Mouse (Mus musculus) lung, postnatal 0 days (tissue): ENCODE data around the gene Dysf. TPM values are rescaled to one million over a fixed set of nuclear protein-coding genes. Genes with fewer than 3 reads are reported as not detected.
"Not testable (repeated sequence)": the region's sequence is repeated elsewhere in the genome, so short reads cannot be mapped to it uniquely, and the experiment has no call there.

Source experiments
- ATAC-seq: fragments of 200-750 bp; cut with Nextera tagmentation; 2 replicates; pipeline ENCODE4 v1.8.0; 2017; ENCODE audit warnings: moderate library complexity
- DNase-seq: peaks from one replicate; pipeline ENCODE4 v3.0.0-alpha.2; 2016; ENCODE audit warnings: low spot score
- H3K27ac ChIP-seq: fragments of 300-500 bp; sonication (generic); 2 replicates; pipeline ENCODE4 v1.5.1; 2014; ENCODE audit warnings: antibody characterized with exemption, mild to moderate bottlenecking, low read length, mixed read lengths
- H3K27me3 ChIP-seq: fragments of 300-500 bp; sonication (generic); replicated peaks from 2 replicates; pipeline ENCODE4 v1.6.1; 2014; ENCODE audit warnings: low read length, mixed read lengths; ENCODE audit not compliant: insufficient read depth
- H3K36me3 ChIP-seq: fragments of 300-500 bp; sonication (generic); 2 replicates; pipeline ENCODE4 v1.6.1; 2014; ENCODE audit warnings: low read length, mixed read lengths; ENCODE audit not compliant: insufficient read depth
- H3K4me1 ChIP-seq: fragments of 300-500 bp; sonication (generic); 2 replicates; pipeline ENCODE4 v1.6.1; 2014; ENCODE audit warnings: antibody characterized with exemption, low read depth, low read length, mixed read lengths; ENCODE audit not compliant: insufficient read depth
- H3K4me2 ChIP-seq: fragments of 300-500 bp; sonication (generic); replicated peaks from 2 replicates; pipeline ENCODE4 v1.6.1; 2014; ENCODE audit warnings: low read depth, mild to moderate bottlenecking, low read length, moderate library complexity, mixed read lengths
- H3K4me3 ChIP-seq: fragments of 300-500 bp; sonication (generic); 2 replicates; pipeline ENCODE4 v1.5.1; 2014; ENCODE audit warnings: low read depth, low read length
- H3K9ac ChIP-seq: fragments of 300-500 bp; sonication (generic); replicated peaks from 2 replicates; pipeline ENCODE4 v1.6.1; 2014; ENCODE audit warnings: low read depth, mild to moderate bottlenecking
- H3K9me3 ChIP-seq: fragments of 300-500 bp; sonication (generic); 2 replicates; pipeline ENCODE4 v1.6.1; 2016; ENCODE audit warnings: low read length, mixed read lengths
- CTCF ChIP-seq: IDR thresholded peaks from 2 replicates; pipeline ENCODE4 v1.5.1; 2016; ENCODE audit warnings: antibody characterized with exemption, mild to moderate bottlenecking
- EP300 ChIP-seq: IDR thresholded peaks from 2 replicates; pipeline ENCODE4 v1.6.1; 2016; ENCODE audit warnings: antibody characterized with exemption, mild to moderate bottlenecking, control low read depth
- WGBS: fragments of 180-500 bp; shearing (Covaris S2); extraction: QIAGEN DNeasy Blood & Tissue Kit; methylation state at CpG from one replicate; pipeline ENCODE4 v1.1.7; 2014; 5-methylcytosine and 5-hydroxymethylcytosine counted together
- polyA plus RNA-seq: library from polyadenylated mRNA; unstranded; fragments of >200 nt; fragmentation: Nextera tagmentation; extraction: Ambion mirVana; gene quantifications from 2 replicates; pipeline ENCODE4 v1.2.1, GENCODE M21; 2015

The Dysf gene
- polyA plus RNA-seq, 1 experiment from 2014 or later, result 6.6 TPM

DNA sequence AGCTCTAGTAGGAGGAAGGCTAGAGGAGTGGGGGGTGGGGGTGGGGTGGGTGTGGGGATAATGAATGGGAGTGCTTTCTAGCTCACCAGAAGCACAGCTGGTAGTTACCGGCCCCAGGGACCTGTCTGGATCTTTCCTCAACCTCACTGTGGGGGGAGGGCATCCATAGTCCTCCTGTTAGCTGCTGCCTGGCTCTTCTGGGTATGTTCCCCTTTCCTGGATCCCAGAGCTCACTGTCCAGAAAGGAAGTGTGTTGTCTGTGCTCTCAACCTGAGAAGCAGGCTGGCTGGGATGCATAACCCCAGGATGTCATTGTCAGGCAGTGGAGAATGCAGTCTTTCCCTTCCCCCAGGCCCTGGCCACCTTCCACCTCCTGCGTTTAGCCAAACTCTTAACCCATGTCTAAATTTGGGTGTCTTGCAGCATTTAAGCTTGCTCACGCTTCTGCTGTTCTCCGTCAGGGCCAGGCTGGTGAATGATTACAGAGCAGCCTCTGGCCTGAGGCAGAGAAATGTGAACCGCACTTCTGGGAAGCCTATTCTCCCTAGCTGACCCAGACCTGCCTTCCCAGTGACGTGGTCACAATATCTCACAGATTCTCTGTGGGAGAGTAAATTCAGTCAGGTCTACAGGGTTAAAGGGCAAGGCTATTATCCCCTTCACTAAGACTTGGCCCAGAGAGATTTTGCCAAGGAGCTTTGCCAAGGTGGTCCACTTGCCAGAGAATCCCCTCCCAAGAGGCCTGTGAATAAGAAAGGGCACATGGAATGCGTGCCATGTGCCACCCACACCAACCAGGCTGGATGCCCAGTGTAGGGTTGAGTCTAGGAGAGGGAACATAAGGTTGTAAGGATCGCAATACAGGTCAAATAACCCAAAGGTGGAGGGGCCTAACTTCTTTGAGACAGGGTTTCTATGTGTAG lies 2.2 kb downstream of the Dysf start:
- Histone ChIP-seq H3K9ac (no peak overlapping the region), H3K36me3 (no peaks in the 10 kb centered on the region), H3K4me1 (peaks cover 3% of the 10 kb centered on the region; the same call in 1 of the 2 replicates), H3K4me2 (no peak overlapping the region), H3K27me3 (no peaks in the 10 kb centered on the region), H3K4me3 (no peak overlapping the region), H3K27ac (no peak overlapping the region), H3K9me3 (no peaks in the 10 kb centered on the region)
- ATAC-seq (no peak), DNase-seq (no peak)
- no peak for TF ChIP-seq EP300
- no peak for TF ChIP-seq CTCF
- 46% methylated on average over 8 of the region's 8 CpGs for WGBS

DNA sequence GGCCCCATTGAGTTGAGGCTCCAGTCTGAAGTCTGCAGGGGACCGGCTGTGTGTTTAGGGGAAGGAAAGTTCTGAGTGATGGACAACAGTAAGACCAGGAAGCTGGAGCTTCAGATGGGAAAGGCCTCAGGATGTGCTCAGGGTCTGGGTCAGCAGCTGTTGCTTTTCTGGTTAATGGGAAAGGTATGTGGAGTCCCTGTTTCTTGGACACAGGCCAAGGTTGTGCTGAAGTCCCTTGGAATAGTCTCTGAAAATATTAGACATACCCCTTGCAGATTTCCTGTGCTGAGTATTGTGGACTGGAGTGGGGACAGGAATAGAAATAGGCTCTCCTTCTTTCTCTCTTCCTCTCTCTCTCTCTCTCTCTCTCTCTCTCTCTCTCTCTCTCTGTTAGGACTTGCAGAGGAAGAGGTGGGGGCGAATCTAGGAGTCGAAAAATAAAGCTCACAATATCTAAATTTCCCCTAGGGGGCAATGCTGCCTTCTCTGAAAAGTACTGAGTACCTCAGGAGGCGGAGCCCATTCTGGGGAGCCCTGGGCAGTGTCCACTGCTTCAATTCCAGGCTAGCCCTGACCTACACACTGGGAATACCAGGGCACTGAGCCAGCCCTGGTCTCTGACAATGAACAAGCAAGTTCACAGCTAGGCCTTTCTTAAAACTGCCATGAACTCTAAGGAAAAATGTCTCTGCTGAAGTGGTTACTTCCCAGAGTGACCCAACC lies 6.7 kb downstream of the Dysf start:
- H3K27ac ChIP-seq, H3K4me1 ChIP-seq, H3K9me3 ChIP-seq, H3K9ac ChIP-seq, H3K36me3 ChIP-seq, H3K4me3 ChIP-seq, H3K4me2 ChIP-seq, H3K27me3 ChIP-seq: not testable (repeated sequence)
- peak; percentile 66 for ATAC-seq
- WGBS, result 34% methylated on average over 4 of the region's 4 CpGs
- DNase-seq, result peak; percentile 63
- peak; percentile 54 for TF ChIP-seq CTCF

DNA sequence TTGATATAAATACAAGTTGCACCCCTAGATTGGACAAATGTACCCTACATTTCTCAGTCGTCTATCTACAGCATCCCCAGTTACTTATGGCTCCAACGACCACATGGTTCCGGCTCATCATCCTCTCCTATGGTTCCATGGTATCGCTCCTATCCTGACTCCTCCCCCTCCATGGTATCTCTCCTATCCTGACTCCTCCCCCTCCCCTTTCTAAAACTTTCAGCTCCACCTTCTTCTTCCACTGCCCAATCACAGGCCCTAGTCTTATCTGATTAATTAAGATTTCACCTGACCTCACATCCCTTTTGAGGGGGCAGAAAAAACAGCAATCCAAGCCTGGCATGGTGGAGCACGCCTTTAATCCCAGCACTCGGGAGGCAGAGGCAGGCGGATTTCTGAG lies 8.5 kb downstream of the Dysf start:
- peaks cover 2% of the 10 kb centered on the region; the same call in 1 of the 2 replicates for H3K27me3 ChIP-seq
- 90% methylated on average over 7 of the region's 7 CpGs for WGBS
- DNase-seq, result no peak
- H3K36me3 ChIP-seq, result no peaks in the 10 kb centered on the region
- no peak overlapping the region for H3K4me3 ChIP-seq
- H3K4me2 ChIP-seq, result no peak overlapping the region
- ATAC-seq, result no peak
- H3K27ac ChIP-seq, result no peak overlapping the region
- no peaks in the 10 kb centered on the region for H3K4me1 ChIP-seq
- no peak overlapping the region for H3K9ac ChIP-seq
- no peak for TF ChIP-seq CTCF
- no peaks in the 10 kb centered on the region for H3K9me3 ChIP-seq

DNA sequence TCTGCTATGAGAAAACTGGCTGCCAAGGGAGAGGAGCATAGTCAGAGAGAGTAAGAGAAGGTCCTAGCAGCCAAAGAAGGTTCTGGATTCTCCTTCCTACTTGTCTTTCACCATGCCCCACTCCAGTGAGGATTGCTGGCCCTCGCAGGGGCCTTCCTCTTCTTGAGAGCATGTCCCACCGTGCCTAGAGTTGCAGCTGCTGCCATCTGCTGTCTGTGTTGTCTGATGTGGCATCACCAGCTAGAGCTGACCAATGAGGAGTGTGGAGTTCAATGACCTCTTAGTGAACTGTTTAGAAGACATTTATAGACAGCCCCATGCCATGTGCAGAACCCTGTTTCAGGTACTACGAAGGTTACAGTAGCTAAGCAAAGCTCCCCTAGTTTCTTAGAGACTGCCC lies 9.0 kb downstream of the Dysf start:
- Histone ChIP-seq H3K4me3 (no peak overlapping the region), H3K9me3 (no peaks in the 10 kb centered on the region), H3K27ac (no peak overlapping the region), H3K9ac (no peak overlapping the region), H3K27me3 (peaks cover 2% of the 10 kb centered on the region; the same call in 1 of the 2 replicates), H3K4me2 (no peak overlapping the region), H3K4me1 (no peaks in the 10 kb centered on the region), H3K36me3 (no peaks in the 10 kb centered on the region)
- ATAC-seq (no peak), DNase-seq (no peak)
- WGBS, result 42% methylated on average over 3 of the region's 3 CpGs
- TF ChIP-seq EP300, result no peak
- TF ChIP-seq CTCF, result peak; percentile 35; the same call in 1 of the 2 replicates

GRCm38 (mm10) chr6:84018906-84019550 lies 10.6 kb downstream of the Dysf start:
- H3K4me1 ChIP-seq, result no peaks in the 10 kb centered on the region
- no peaks in the 10 kb centered on the region for H3K9me3 ChIP-seq
- peak; percentile 83 for ATAC-seq
- H3K4me2 ChIP-seq, result peak overlapping the region; percentile 52
- peaks cover 2% of the 10 kb centered on the region; the same call in 1 of the 2 replicates for H3K27me3 ChIP-seq
- no peaks in the 10 kb centered on the region for H3K36me3 ChIP-seq
- peak overlapping the region; percentile 25 for H3K4me3 ChIP-seq
- peak; percentile 54 for DNase-seq
- 2% methylated on average over 28 of the region's 28 CpGs for WGBS
- TF ChIP-seq EP300, result no peak
- peak; percentile 29 for TF ChIP-seq CTCF
- 0 out of 2 replicates have a peak overlapping the region, but pooled peaks have one; percentile 16 for H3K27ac ChIP-seq
- H3K9ac ChIP-seq, result peak overlapping the region; percentile 12; the same call in 1 of the 2 replicates

GRCm38 (mm10) chr6:84020002-84020401 lies 11.6 kb downstream of the Dysf start:
- H3K27ac ChIP-seq, result no peak overlapping the region
- ATAC-seq, result peak; percentile 53
- WGBS, result 55% methylated on average over 4 of the region's 4 CpGs

More at GRCm38 (mm10) chr6:84020002-84020401, 11.6 kb downstream of the Dysf start:
- Histone ChIP-seq H3K9ac (no peak overlapping the region), H3K4me2 (peak overlapping the region; percentile 52), H3K4me3 (peak overlapping the region; percentile 25; the same call in 1 of the 2 replicates), H3K36me3 (no peaks in the 10 kb centered on the region), H3K4me1 (no peaks in the 10 kb centered on the region), H3K9me3 (no peaks in the 10 kb centered on the region), H3K27me3 (peaks cover 2% of the 10 kb centered on the region; the same call in 1 of the 2 replicates)
- no peak for TF ChIP-seq EP300
- TF ChIP-seq CTCF, result no peak
- DNase-seq, result peak; percentile 36
